Mouse (Mus musculus): Measurements from ENCODE around the gene Auts2. TPM values are rescaled to one million over a fixed set of nuclear protein-coding genes. Genes with fewer than 3 reads are reported as not detected.

Auts2 gene
- polyA plus RNA-seq, 1 experiment from 2014 or later: 97.2 TPM

DNA sequence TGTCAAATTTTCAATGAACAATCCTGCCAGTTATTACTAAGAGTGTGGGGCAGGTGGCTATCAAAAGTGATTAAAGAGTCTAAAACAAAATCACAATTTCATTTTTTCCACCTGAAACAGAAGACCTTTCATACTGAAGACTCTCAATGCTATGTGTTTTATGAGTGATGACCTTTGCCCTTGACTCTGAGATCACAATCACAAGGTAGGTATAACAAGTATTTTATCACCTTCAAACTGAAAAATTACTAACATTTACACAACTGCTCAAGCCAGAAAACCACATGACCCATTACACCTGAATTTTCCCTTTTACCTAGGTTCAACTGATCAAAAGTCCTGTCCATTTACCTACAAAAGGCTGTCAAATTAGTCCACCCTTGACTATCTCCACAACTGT, 582.7 kb downstream of the Auts2 start:
- Histone ChIP-seq H3K9me3 (ENCODE audit: control insufficient read depth, low read length) (no peaks in the 10 kb centered on the region), H3K4me3 (replicated peaks; ENCODE audit: low read length) (no peak overlapping the region), H3K27me3 (replicated peaks; ENCODE audit: control insufficient read depth, insufficient read depth, low read length) (no peaks in the 10 kb centered on the region), H3K4me2 (ENCODE audit: low read length) (no peak overlapping the region), H3K4me1 (replicated peaks; ENCODE audit: control insufficient read depth, insufficient read depth, low read length) (peaks cover 21% of the 10 kb centered on the region), H3K36me3 (ENCODE audit: control insufficient read depth, insufficient read depth) (no peaks in the 10 kb centered on the region), H3K27ac (ENCODE audit: low read length) (no peak overlapping the region), H3K9ac (replicated peaks; ENCODE audit: low read depth, low read length) (no peak overlapping the region)
- ATAC-seq: no peak

GRCm38 (mm10) chr5:131956998-131957397, 586.1 kb downstream of the Auts2 start:
- H3K27ac ChIP-seq (ENCODE audit: low read length): no peak overlapping the region
- ATAC-seq: peak; percentile 31; the same call in 1 of the 2 replicates
- peaks cover 17% of the 10 kb centered on the region for H3K4me1 ChIP-seq (replicated peaks; ENCODE audit: control insufficient read depth, insufficient read depth, low read length)
- WGBS: 45% methylated on average over 3 of the region's 3 CpGs
- no peaks in the 10 kb centered on the region for H3K27me3 ChIP-seq (replicated peaks; ENCODE audit: control insufficient read depth, insufficient read depth, low read length)
- no peaks in the 10 kb centered on the region for H3K36me3 ChIP-seq (ENCODE audit: control insufficient read depth, insufficient read depth)
- H3K9me3 ChIP-seq (ENCODE audit: control insufficient read depth, low read length): no peaks in the 10 kb centered on the region
- H3K9ac ChIP-seq (replicated peaks; ENCODE audit: low read depth, low read length): no peak overlapping the region
- no peak overlapping the region for H3K4me2 ChIP-seq (ENCODE audit: low read length)
- H3K4me3 ChIP-seq (replicated peaks; ENCODE audit: low read length): no peak overlapping the region

GRCm38 (mm10) chr5:131956090-131956489, 587.1 kb downstream of the Auts2 start:
- Histone ChIP-seq H3K36me3 (ENCODE audit: control insufficient read depth, insufficient read depth) (no peaks in the 10 kb centered on the region), H3K4me3 (replicated peaks; ENCODE audit: low read length) (no peak overlapping the region), H3K4me1 (replicated peaks; ENCODE audit: control insufficient read depth, insufficient read depth, low read length) (peaks cover 17% of the 10 kb centered on the region), H3K9ac (replicated peaks; ENCODE audit: low read depth, low read length) (no peak overlapping the region), H3K27ac (ENCODE audit: low read length) (peak overlapping the region; percentile 12; the same call in 1 of the 2 replicates), H3K9me3 (ENCODE audit: control insufficient read depth, low read length) (no peaks in the 10 kb centered on the region), H3K4me2 (ENCODE audit: low read length) (no peak overlapping the region), H3K27me3 (replicated peaks; ENCODE audit: control insufficient read depth, insufficient read depth, low read length) (no peaks in the 10 kb centered on the region)
- peak; percentile 52 for ATAC-seq
- WGBS: 17% methylated on average over 7 of the region's 7 CpGs

GRCm38 (mm10) chr5:131955227-131956016, 587.7 kb downstream of the Auts2 start:
- H3K27me3 ChIP-seq (replicated peaks; ENCODE audit: control insufficient read depth, insufficient read depth, low read length): no peaks in the 10 kb centered on the region
- H3K4me2 ChIP-seq (ENCODE audit: low read length): no peak overlapping the region
- peak; percentile 72 for ATAC-seq
- H3K27ac ChIP-seq (ENCODE audit: low read length): peak overlapping the region; percentile 3; the same call in 1 of the 2 replicates
- peaks cover 17% of the 10 kb centered on the region for H3K4me1 ChIP-seq (replicated peaks; ENCODE audit: control insufficient read depth, insufficient read depth, low read length)
- no peaks in the 10 kb centered on the region for H3K36me3 ChIP-seq (ENCODE audit: control insufficient read depth, insufficient read depth)
- no peak overlapping the region for H3K9ac ChIP-seq (replicated peaks; ENCODE audit: low read depth, low read length)
- WGBS: 40% methylated on average over 8 of the region's 8 CpGs
- H3K4me3 ChIP-seq (replicated peaks; ENCODE audit: low read length): no peak overlapping the region
- H3K9me3 ChIP-seq (ENCODE audit: control insufficient read depth, low read length): no peaks in the 10 kb centered on the region

GRCm38 (mm10) chr5:131948571-131949151, 594.5 kb downstream of the Auts2 start:
- WGBS: 23% methylated on average over 7 of the region's 7 CpGs
- H3K4me3 ChIP-seq (replicated peaks; ENCODE audit: low read length): no peak overlapping the region
- H3K4me1 ChIP-seq (replicated peaks; ENCODE audit: control insufficient read depth, insufficient read depth, low read length): peaks cover 23% of the 10 kb centered on the region
- ATAC-seq: no peak; the same call in 1 of the 2 replicates
- no peak overlapping the region for H3K9ac ChIP-seq (replicated peaks; ENCODE audit: low read depth, low read length)
- no peaks in the 10 kb centered on the region for H3K27me3 ChIP-seq (replicated peaks; ENCODE audit: control insufficient read depth, insufficient read depth, low read length)
- no peaks in the 10 kb centered on the region for H3K36me3 ChIP-seq (ENCODE audit: control insufficient read depth, insufficient read depth)
- peak overlapping the region; percentile 63 for H3K27ac ChIP-seq (ENCODE audit: low read length)
- H3K4me2 ChIP-seq (ENCODE audit: low read length): no peak overlapping the region
- no peaks in the 10 kb centered on the region for H3K9me3 ChIP-seq (ENCODE audit: control insufficient read depth, low read length)

- no peaks in the 10 kb centered on the region for H3K27me3 ChIP-seq (replicated peaks; ENCODE audit: control insufficient read depth, insufficient read depth, low read length)
- no peak for ATAC-seq
- H3K4me3 ChIP-seq (replicated peaks; ENCODE audit: low read length): no peak overlapping the region
- peaks cover 32% of the 10 kb centered on the region for H3K4me1 ChIP-seq (replicated peaks; ENCODE audit: control insufficient read depth, insufficient read depth, low read length)
- no peak overlapping the region for H3K9ac ChIP-seq (replicated peaks; ENCODE audit: low read depth, low read length)
- no peak overlapping the region for H3K27ac ChIP-seq (ENCODE audit: low read length)
- no peaks in the 10 kb centered on the region for H3K9me3 ChIP-seq (ENCODE audit: control insufficient read depth, low read length)
- H3K36me3 ChIP-seq (ENCODE audit: control insufficient read depth, insufficient read depth): no peaks in the 10 kb centered on the region
- 96% methylated on average over 5 of the region's 5 CpGs for WGBS
- no peak overlapping the region for H3K4me2 ChIP-seq (ENCODE audit: low read length)
Measured at GRCm38 (mm10) chr5:131946801-131947200, 596.3 kb downstream of the Auts2 start.

GRCm38 (mm10) chr5:131944761-131945160, 598.4 kb downstream of the Auts2 start:
- 8% methylated on average over 2 of the region's 2 CpGs for WGBS
- ATAC-seq: no peak
- no peaks in the 10 kb centered on the region for H3K36me3 ChIP-seq (ENCODE audit: control insufficient read depth, insufficient read depth)
- no peak overlapping the region for H3K9ac ChIP-seq (replicated peaks; ENCODE audit: low read depth, low read length)
- no peak overlapping the region for H3K4me3 ChIP-seq (replicated peaks; ENCODE audit: low read length)
- no peak overlapping the region for H3K4me2 ChIP-seq (ENCODE audit: low read length)
- H3K27ac ChIP-seq (ENCODE audit: low read length): no peak overlapping the region
- H3K9me3 ChIP-seq (ENCODE audit: control insufficient read depth, low read length): no peaks in the 10 kb centered on the region
- no peaks in the 10 kb centered on the region for H3K27me3 ChIP-seq (replicated peaks; ENCODE audit: control insufficient read depth, insufficient read depth, low read length)
- H3K4me1 ChIP-seq (replicated peaks; ENCODE audit: control insufficient read depth, insufficient read depth, low read length): peaks cover 29% of the 10 kb centered on the region

GRCm38 (mm10) chr5:131928696-131929095, 614.4 kb downstream of the Auts2 start:
- Histone ChIP-seq H3K9ac (replicated peaks; ENCODE audit: low read depth, low read length) (no peak overlapping the region), H3K9me3 (ENCODE audit: control insufficient read depth, low read length) (no peaks in the 10 kb centered on the region), H3K4me2 (ENCODE audit: low read length) (no peak overlapping the region), H3K36me3 (ENCODE audit: control insufficient read depth, insufficient read depth) (no peaks in the 10 kb centered on the region), H3K4me1 (replicated peaks; ENCODE audit: control insufficient read depth, insufficient read depth, low read length) (no peaks in the 10 kb centered on the region), H3K27ac (ENCODE audit: low read length) (no peak overlapping the region), H3K27me3 (replicated peaks; ENCODE audit: control insufficient read depth, insufficient read depth, low read length) (no peaks in the 10 kb centered on the region), H3K4me3 (replicated peaks; ENCODE audit: low read length) (no peak overlapping the region)
- 68% methylated on average over 7 of the region's 7 CpGs for WGBS
- ATAC-seq: no peak

DNA sequence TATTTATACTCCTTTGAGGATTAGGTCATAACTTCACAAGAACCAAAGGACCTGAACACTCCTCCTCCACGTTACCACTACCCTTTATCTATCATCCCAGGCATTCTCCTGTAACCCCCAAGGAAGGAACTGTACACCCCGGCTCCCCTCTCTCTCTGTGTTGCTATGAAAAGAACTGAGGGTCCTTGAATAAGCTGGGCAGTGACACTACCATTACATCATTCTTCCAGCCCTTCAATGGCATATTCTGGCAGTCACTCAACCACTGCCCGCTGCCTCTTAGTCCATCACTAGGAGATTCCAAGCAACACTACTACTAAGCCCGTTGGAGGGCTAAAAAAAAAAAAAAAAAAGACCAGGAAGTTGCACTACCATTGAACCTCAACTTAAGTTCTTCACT, 620.4 kb downstream of the Auts2 start:
- Histone ChIP-seq H3K27ac (ENCODE audit: low read length) (no peak overlapping the region), H3K4me2 (ENCODE audit: low read length) (no peak overlapping the region), H3K36me3 (ENCODE audit: control insufficient read depth, insufficient read depth) (no peaks in the 10 kb centered on the region), H3K9me3 (ENCODE audit: control insufficient read depth, low read length) (no peaks in the 10 kb centered on the region), H3K9ac (replicated peaks; ENCODE audit: low read depth, low read length) (no peak overlapping the region), H3K4me3 (replicated peaks; ENCODE audit: low read length) (no peak overlapping the region), H3K27me3 (replicated peaks; ENCODE audit: control insufficient read depth, insufficient read depth, low read length) (no peaks in the 10 kb centered on the region), H3K4me1 (replicated peaks; ENCODE audit: control insufficient read depth, insufficient read depth, low read length) (peaks cover 12% of the 10 kb centered on the region; the same call in 1 of the 2 replicates)
- no peak for ATAC-seq
- WGBS: 56% methylated on average over 4 of the region's 4 CpGs
